Mouse (Mus musculus): ENCODE results near the gene Pcbp4. TPM values are rescaled to one million over a fixed set of nuclear protein-coding genes. Genes with fewer than 3 reads are reported as not detected.

The Pcbp4 gene
- polyA plus RNA-seq, 1 experiment from 2014 or later, result 6.0 TPM

DNA sequence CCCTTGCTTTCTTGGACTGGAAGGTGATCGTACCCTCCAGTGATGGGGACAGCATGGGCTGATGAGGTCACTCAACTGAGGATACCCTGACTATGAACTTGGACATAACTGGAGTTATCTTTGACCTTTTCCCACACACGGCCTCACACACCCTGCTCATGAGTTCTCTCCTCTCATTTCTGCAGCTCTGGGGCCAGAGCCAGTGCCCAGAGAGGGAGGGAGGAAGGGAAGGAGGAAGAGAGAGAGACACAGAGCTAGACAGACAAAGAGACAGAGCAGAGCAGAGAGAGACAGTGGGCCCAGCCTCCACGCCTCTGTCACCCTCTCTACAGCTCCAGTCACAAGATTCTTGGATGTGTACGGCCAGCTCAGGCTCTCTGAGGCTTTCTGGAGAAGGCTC is 19.2 kb downstream of the Pcbp4 start:
- Histone ChIP-seq H3K4me1 (ENCODE audit: control insufficient read depth, low read depth, low read length) (peaks cover 18% of the 10 kb centered on the region), H3K9me3 (replicated peaks; ENCODE audit: control insufficient read depth, low read length) (no peaks in the 10 kb centered on the region), H3K36me3 (ENCODE audit: control insufficient read depth, insufficient read depth) (no peaks in the 10 kb centered on the region), H3K4me2 (ENCODE audit: low read depth, low read length) (no peak overlapping the region), H3K27me3 (ENCODE audit: control insufficient read depth, insufficient read depth, low read depth, low read length) (no peaks in the 10 kb centered on the region), H3K4me3 (ENCODE audit: low read depth, low read length) (no peak overlapping the region), H3K27ac (ENCODE audit: low read length) (no peak overlapping the region), H3K9ac (ENCODE audit: low read depth, low read length) (no peak overlapping the region)
- 53% methylated on average over 4 of the region's 4 CpGs for WGBS (ENCODE audit: insufficient replicate concordance)
- ATAC-seq (ENCODE audit: low read depth), result no peak

DNA sequence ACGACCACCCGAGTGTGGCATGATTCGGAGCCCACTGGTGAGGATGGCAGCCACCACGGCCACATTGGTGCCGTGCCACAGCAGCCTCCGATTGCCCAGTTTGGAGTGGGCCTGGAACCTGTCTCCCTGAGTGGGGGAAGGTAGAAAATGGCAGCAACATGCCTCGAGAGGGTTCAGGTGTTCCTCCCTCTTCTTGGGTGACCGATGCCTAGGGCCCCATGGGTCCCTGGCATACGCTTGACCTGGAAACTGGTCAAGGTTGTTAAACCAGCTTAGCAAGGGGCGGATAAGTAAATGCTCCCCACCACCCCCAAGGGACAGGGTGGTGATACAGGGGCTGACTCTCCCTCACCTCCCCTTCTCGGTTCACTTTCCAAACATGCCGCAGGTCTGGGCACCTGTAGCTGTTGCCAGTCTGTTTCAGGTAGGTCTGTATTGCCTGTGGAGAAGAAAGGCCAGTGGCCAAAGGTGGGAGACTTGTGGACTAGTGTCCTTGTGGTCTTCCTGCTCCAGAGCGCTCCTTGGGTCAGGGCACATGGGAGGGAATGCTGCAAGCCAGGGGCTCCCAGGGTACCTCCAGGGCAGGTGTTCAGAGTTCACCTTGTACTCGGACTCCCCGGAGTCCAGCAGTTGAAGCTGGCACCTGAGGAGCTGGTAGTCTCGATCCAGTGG is 20.1 kb downstream of the Pcbp4 start:
- no peaks in the 10 kb centered on the region for H3K36me3 ChIP-seq (ENCODE audit: control insufficient read depth, insufficient read depth)
- no peak for ATAC-seq (ENCODE audit: low read depth)
- no peak overlapping the region for H3K4me2 ChIP-seq (ENCODE audit: low read depth, low read length)
- peaks cover 27% of the 10 kb centered on the region for H3K4me1 ChIP-seq (ENCODE audit: control insufficient read depth, low read depth, low read length)
- H3K27me3 ChIP-seq (ENCODE audit: control insufficient read depth, insufficient read depth, low read depth, low read length), result no peaks in the 10 kb centered on the region
- no peak overlapping the region for H3K9ac ChIP-seq (ENCODE audit: low read depth, low read length)
- WGBS (ENCODE audit: insufficient replicate concordance), result 72% methylated on average over 16 of the region's 16 CpGs
- no peak overlapping the region for H3K27ac ChIP-seq (ENCODE audit: low read length)
- H3K4me3 ChIP-seq (ENCODE audit: low read depth, low read length), result no peak overlapping the region
- H3K9me3 ChIP-seq (replicated peaks; ENCODE audit: control insufficient read depth, low read length), result no peaks in the 10 kb centered on the region

DNA sequence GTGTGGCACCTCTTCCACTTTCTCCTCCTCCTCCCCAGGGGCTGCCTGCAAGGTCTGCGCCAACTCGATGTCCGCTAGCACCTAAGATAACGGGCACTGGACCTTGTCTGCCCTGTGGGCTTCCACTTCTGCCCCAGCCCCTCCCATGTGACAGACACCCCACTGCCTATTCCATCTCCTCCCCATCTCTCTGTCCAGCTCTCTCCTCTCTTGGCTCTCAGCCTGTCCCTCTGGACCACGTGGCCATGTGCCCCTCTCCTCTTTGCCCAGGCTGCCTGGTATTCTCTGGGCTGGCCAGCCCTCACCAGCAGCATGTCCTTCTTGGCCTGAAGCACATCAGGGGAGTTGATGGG is 20.6 kb downstream of the Pcbp4 start:
- Histone ChIP-seq H3K27me3 (ENCODE audit: control insufficient read depth, insufficient read depth, low read depth, low read length) (no peaks in the 10 kb centered on the region), H3K4me1 (ENCODE audit: control insufficient read depth, low read depth, low read length) (peaks cover 30% of the 10 kb centered on the region), H3K27ac (ENCODE audit: low read length) (no peak overlapping the region), H3K9me3 (replicated peaks; ENCODE audit: control insufficient read depth, low read length) (no peaks in the 10 kb centered on the region), H3K4me3 (ENCODE audit: low read depth, low read length) (no peak overlapping the region), H3K9ac (ENCODE audit: low read depth, low read length) (no peak overlapping the region), H3K4me2 (ENCODE audit: low read depth, low read length) (no peak overlapping the region), H3K36me3 (ENCODE audit: control insufficient read depth, insufficient read depth) (no peaks in the 10 kb centered on the region)
- 62% methylated on average over 5 of the region's 5 CpGs for WGBS (ENCODE audit: insufficient replicate concordance)
- ATAC-seq (ENCODE audit: low read depth), result no peak

DNA sequence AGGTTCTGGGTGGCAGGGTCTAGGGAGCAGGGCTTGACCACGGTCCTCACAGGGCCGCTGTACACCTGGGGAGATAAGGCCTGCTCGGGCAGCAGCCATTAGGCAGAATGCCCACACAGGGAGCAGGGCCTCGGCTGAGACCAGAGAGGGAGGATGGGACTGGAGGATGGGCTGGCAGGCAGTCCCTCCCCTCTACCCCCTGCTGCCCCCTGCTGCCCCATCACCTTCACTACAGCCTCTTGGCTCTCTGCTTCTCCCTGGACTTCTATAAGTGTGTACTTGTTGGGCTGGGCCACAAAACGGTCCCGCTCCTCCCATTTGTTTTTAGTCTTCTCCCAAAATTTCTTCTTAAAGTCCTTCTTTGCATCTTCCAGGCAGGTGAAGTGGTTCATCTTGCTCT is 21.4 kb downstream of the Pcbp4 start:
- Histone ChIP-seq H3K9ac (ENCODE audit: low read depth, low read length) (no peak overlapping the region), H3K27me3 (ENCODE audit: control insufficient read depth, insufficient read depth, low read depth, low read length) (no peaks in the 10 kb centered on the region), H3K27ac (ENCODE audit: low read length) (no peak overlapping the region), H3K36me3 (ENCODE audit: control insufficient read depth, insufficient read depth) (no peaks in the 10 kb centered on the region), H3K4me2 (ENCODE audit: low read depth, low read length) (no peak overlapping the region), H3K9me3 (replicated peaks; ENCODE audit: control insufficient read depth, low read length) (no peaks in the 10 kb centered on the region), H3K4me1 (ENCODE audit: control insufficient read depth, low read depth, low read length) (peaks cover 30% of the 10 kb centered on the region), H3K4me3 (ENCODE audit: low read depth, low read length) (no peak overlapping the region)
- 10% methylated on average over 6 of the region's 6 CpGs for WGBS (ENCODE audit: insufficient replicate concordance)
- no peak for ATAC-seq (ENCODE audit: low read depth)

DNA sequence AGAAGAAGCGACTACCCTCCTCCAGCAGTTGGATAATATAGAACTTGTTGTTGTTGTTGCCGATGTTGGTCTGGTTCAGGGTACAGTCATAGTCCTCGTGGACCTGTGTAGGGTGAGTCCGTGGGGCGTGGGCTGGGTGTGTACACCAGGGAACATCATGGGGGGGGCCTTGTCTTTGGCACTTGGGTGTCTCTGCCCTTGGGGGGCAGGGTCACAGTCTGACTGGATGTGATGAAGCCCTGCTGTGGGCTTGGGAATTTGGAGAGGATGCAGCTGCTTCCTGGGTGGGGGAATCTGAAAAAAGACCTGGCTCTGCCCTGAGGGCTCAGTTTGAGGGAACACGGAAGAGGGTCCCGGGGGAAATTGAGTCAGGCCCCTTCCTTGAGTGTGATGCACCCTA is 22.0 kb downstream of the Pcbp4 start:
- no peak overlapping the region for H3K4me3 ChIP-seq (ENCODE audit: low read depth, low read length)
- H3K9me3 ChIP-seq (replicated peaks; ENCODE audit: control insufficient read depth, low read length), result no peaks in the 10 kb centered on the region
- no peak overlapping the region for H3K9ac ChIP-seq (ENCODE audit: low read depth, low read length)
- H3K4me1 ChIP-seq (ENCODE audit: control insufficient read depth, low read depth, low read length), result peaks cover 30% of the 10 kb centered on the region
- no peak overlapping the region for H3K27ac ChIP-seq (ENCODE audit: low read length)
- WGBS (ENCODE audit: insufficient replicate concordance), result 63% methylated on average over 7 of the region's 7 CpGs
- H3K27me3 ChIP-seq (ENCODE audit: control insufficient read depth, insufficient read depth, low read depth, low read length), result no peaks in the 10 kb centered on the region
- H3K36me3 ChIP-seq (ENCODE audit: control insufficient read depth, insufficient read depth), result no peaks in the 10 kb centered on the region
- no peak overlapping the region for H3K4me2 ChIP-seq (ENCODE audit: low read depth, low read length)
- ATAC-seq (ENCODE audit: low read depth), result no peak

DNA sequence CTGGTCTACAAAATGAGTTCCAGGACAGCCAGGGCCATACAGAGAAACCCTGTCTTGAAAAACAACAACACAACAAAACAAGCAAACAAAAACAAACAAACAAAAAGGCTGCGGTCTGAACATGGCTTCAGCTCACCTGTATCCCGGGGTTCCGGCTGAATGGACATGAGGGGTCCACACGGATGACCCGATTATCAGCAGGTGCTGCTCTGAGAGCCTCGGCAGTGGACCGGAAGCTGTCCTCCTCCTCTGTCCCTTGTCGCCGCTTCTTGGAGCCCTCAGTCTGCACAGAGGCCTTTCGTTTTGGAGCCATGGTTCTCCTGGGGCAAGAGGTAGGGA is 22.5 kb downstream of the Pcbp4 start, which contains the start of gene Rrp9:
Rrp9 (plus strand) TSS at position 301 of the 339 bp plus-strand sequence.
- H3K36me3 ChIP-seq (ENCODE audit: control insufficient read depth, insufficient read depth), result no peaks in the 10 kb centered on the region; the same call in 1 of the 2 replicates
- no peak for ATAC-seq (ENCODE audit: low read depth)
- peak within 1 kb of the TSS; percentile 39 for H3K9ac ChIP-seq (ENCODE audit: low read depth, low read length)
- H3K4me1 ChIP-seq (ENCODE audit: control insufficient read depth, low read depth, low read length), result peaks cover 30% of the 10 kb centered on the region
- H3K4me2 ChIP-seq (ENCODE audit: low read depth, low read length), result peak within 1 kb of the TSS; percentile 91
- H3K27ac ChIP-seq (ENCODE audit: low read length), result peak within 1 kb of the TSS; percentile 7; the same call in 1 of the 2 replicates
- no peaks in the 10 kb centered on the region for H3K27me3 ChIP-seq (ENCODE audit: control insufficient read depth, insufficient read depth, low read depth, low read length)
- no peaks in the 10 kb centered on the region for H3K9me3 ChIP-seq (replicated peaks; ENCODE audit: control insufficient read depth, low read length)
- H3K4me3 ChIP-seq (ENCODE audit: low read depth, low read length), result peak within 1 kb of the TSS; percentile 16; the same call in 1 of the 2 replicates
- WGBS (ENCODE audit: insufficient replicate concordance), result 56% methylated on average over 10 of the region's 10 CpGs

DNA sequence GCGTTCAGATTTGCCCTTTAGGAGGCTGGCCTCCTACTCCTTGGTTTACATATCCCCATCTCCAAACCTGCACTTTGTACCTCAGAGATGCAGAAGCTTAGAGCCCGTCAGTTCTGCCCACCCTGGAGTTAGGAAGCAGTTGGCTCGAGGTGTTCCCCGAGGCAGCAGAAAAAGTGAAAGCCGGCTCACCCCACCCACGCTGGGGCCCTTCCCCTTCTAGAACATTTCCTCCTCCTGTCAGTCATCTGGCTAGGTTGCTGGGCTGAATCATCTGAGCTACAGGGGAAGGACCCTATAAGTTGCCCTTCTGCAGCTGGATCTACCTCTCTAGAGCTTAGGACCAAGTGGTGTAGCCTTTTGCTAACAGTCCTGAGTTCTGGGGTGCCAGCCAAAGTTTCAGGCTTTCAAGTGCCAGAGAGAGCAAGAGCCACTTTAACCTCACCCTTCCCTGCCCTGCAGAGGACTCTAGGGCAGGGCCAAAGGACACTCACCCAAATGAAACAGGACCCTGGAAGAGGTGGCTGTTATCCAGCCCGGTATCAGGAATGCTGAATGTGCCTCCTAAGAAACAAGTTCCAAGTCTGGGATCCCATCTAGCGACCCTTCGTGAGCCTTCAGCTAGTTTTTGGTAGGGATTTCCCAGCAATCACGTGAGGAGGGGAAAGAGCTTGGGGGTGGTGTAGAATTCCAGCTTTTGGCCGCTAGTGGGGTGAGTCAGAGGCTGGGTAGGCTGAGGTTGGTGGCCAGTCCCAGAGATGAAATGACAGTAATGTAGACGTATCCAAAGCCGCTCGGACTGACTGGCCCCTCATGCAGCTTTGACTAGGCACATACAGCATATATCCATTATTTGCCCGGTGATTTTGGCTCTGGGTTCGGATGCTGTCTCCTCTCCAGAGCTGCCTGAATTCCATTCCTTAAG is 23.2 kb downstream of the Pcbp4 start:
- Histone ChIP-seq H3K4me2 (ENCODE audit: low read depth, low read length) (peak overlapping the region; percentile 91), H3K36me3 (ENCODE audit: control insufficient read depth, insufficient read depth) (no peaks in the 10 kb centered on the region; the same call in 1 of the 2 replicates), H3K9ac (ENCODE audit: low read depth, low read length) (peak overlapping the region; percentile 39), H3K4me1 (ENCODE audit: control insufficient read depth, low read depth, low read length) (peaks cover 30% of the 10 kb centered on the region), H3K27me3 (ENCODE audit: control insufficient read depth, insufficient read depth, low read depth, low read length) (no peaks in the 10 kb centered on the region), H3K27ac (ENCODE audit: low read length) (peak overlapping the region; percentile 7; the same call in 1 of the 2 replicates), H3K9me3 (replicated peaks; ENCODE audit: control insufficient read depth, low read length) (no peaks in the 10 kb centered on the region), H3K4me3 (ENCODE audit: low read depth, low read length) (peak overlapping the region; percentile 16; the same call in 1 of the 2 replicates)
- 14% methylated on average over 16 of the region's 16 CpGs for WGBS (ENCODE audit: insufficient replicate concordance)
- ATAC-seq (ENCODE audit: low read depth), result 0 out of 2 replicates have a peak, but pooled peaks have one; percentile 0

DNA sequence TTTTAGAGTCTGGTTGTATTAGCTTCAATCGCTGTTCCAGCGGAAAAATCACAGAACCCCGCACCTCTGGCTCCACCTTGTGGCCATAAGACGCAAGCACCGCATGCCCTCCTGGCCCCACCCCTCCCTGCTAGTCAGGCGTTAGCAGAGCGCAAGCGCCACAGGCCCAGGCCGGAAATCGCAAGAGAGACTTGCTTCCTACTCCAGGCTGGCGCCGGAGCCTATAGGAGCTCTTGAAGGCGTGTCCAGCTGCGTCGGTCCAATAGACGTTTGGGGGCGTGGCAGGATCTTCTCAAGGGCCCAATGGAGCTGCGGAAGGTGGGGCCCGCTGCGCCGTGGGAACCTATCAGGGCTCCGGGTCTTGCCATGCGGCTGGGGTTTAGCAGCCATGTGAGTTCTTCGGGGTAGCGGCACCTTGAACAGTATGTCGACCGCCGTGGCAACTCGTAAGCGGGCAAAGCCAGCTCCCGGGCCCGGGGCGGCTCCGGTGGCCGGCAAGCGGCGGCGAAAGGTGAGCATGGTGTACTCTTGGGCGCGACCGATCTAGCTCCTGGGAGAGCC is 23.9 kb downstream of the Pcbp4 start, which contains the start of gene Parp3:
Parp3 (minus strand) TSS at position 26 of the 561 bp plus-strand sequence.
- WGBS (ENCODE audit: insufficient replicate concordance), result under 1% methylated on average over 41 of the region's 41 CpGs
- peak within 1 kb of the TSS; percentile 46 for H3K9ac ChIP-seq (ENCODE audit: low read depth, low read length)
- peak within 1 kb of the TSS; percentile 91 for H3K4me2 ChIP-seq (ENCODE audit: low read depth, low read length)
- no peaks in the 10 kb centered on the region for H3K27me3 ChIP-seq (ENCODE audit: control insufficient read depth, insufficient read depth, low read depth, low read length)
- no peaks in the 10 kb centered on the region for H3K9me3 ChIP-seq (replicated peaks; ENCODE audit: control insufficient read depth, low read length)
- H3K27ac ChIP-seq (ENCODE audit: low read length), result peak within 1 kb of the TSS; percentile 7; the same call in 1 of the 2 replicates
- ATAC-seq (ENCODE audit: low read depth), result peak; percentile 98
- no peaks in the 10 kb centered on the region; the same call in none of the 2 replicates for H3K36me3 ChIP-seq (ENCODE audit: control insufficient read depth, insufficient read depth)
- peaks cover 30% of the 10 kb centered on the region for H3K4me1 ChIP-seq (ENCODE audit: control insufficient read depth, low read depth, low read length)
- H3K4me3 ChIP-seq (ENCODE audit: low read depth, low read length), result peak within 1 kb of the TSS; percentile 67
